In the genomic region with DNA sequence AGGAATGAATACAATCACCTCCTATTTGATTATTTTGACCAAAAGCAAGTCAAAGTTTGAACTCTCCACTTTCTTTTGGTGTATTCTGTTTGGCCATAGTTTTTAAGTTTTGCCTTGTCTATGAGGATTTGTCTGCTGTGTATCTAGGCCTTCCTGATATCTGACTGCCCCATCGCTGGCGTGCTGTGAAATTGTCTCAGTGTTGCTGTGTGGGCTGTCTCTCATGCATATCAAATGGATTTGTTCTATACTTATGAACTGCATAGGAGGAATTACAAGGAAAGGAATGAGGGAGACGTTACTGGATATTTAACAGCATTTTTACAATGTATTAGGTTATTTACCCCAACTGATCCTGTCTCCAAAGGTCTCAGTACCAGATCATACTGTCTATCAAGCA, we compare ENCODE assay signal across 23 mouse cellular contexts.
DNase-seq lines count a peak whose midpoint lies in the region; ATAC-seq and TF ChIP-seq lines count a peak whose summit lies in the region.
"Had no signal": no experiment of that assay in that cellular context is flagged by ENCODE, and none has a peak within 500 bp of the region (broad histone marks: within the 10 kb centered on the region; RNA-seq: fewer than 3 reads in every experiment).

No protein-coding gene starts in this region.

- WGBS in midbrain, embryonic 11.5 days: 75% methylated on average over 3 of the region's 3 CpGs
- 85% methylated on average over 3 of the region's 3 CpGs for WGBS in midbrain, embryonic 10.5 days

- no peak overlapping the region for H3K9ac ChIP-seq in midbrain, embryonic 11.5 days (ENCODE audit: low read length)

- H3K4me1 ChIP-seq in midbrain, embryonic 11.5 days (ENCODE audit: control insufficient read depth, insufficient read depth, low read length): no peaks in the 10 kb centered on the region
- peaks cover 2% of the 10 kb centered on the region; the same call in 1 of the 2 replicates for H3K4me1 ChIP-seq in midbrain, embryonic 10.5 days

- H3K27ac ChIP-seq in layer of hippocampus, adult 2 months: 0 out of 2 replicates have a peak overlapping the region, but pooled peaks have one; percentile 32
- H3K27ac ChIP-seq in midbrain, embryonic 11.5 days (ENCODE audit: low read depth, low read length): no peak overlapping the region
- H3K27ac ChIP-seq in midbrain, embryonic 10.5 days (replicated peaks): no peak overlapping the region

- TF ChIP-seq CTCF in layer of hippocampus, adult 2 months (conservative IDR thresholded peaks at IDR 0.05): no peak

- no peak for DNase-seq in frontal cortex, postnatal 36 days (ENCODE audit: low spot score in 2 of 2)
- DNase-seq in layer of hippocampus, adult 2 months (ENCODE audit: low spot score in 2 of 2): no peak
- DNase-seq in layer of hippocampus, postnatal 10 days (ENCODE audit: low spot score in 2 of 2): no peak
- peak; percentile 67 for DNase-seq in midbrain, embryonic 11.5 days (ENCODE audit: low spot score, missing footprints)
- DNase-seq in midbrain, embryonic 10.5 days (ENCODE audit: low spot score): no peak
- DNase-seq in brain, adult 2 months (ENCODE audit: low read depth, low spot score): peak; percentile 21
- no peak for DNase-seq in cerebellum, adult 11 months
- DNase-seq: adrenal gland, adult 2 months; adrenal gland, adult 8-10 months; adrenal gland, postnatal 10 days; adrenal gland, postnatal 14 days; adrenal gland, postnatal 25 days; adrenal gland, postnatal 36 days; B cell, adult 2 months; cerebellum, adult 11-12 months; cerebellum, adult 18-20 months; cerebellum, adult 2 months had no signal

- H3K9me3 ChIP-seq in midbrain, embryonic 11.5 days (ENCODE audit: control insufficient read depth, low read length): no peaks in the 10 kb centered on the region
- no peaks in the 10 kb centered on the region for H3K9me3 ChIP-seq in midbrain, embryonic 10.5 days (replicated peaks)

- no peaks in the 10 kb centered on the region for H3K27me3 ChIP-seq in midbrain, embryonic 11.5 days (ENCODE audit: control insufficient read depth, insufficient read depth, low read length)
- no peaks in the 10 kb centered on the region for H3K27me3 ChIP-seq in midbrain, embryonic 10.5 days (ENCODE audit: low read depth, poor library complexity, severe bottlenecking)
- H3K27me3 ChIP-seq: CH12.LX, Patski had no signal

- H3K4me2 ChIP-seq in midbrain, embryonic 11.5 days: no peak overlapping the region

- peak; percentile 72 for ATAC-seq in frontal cortex, adult (ENCODE audit: low TSS enrichment)
- ATAC-seq in midbrain, embryonic 11.5 days (ENCODE audit: low FRiP score): no peak
- ATAC-seq: activated CD4-positive, CD25-positive, alpha-beta regulatory T cell, adult 4 months; CD4-positive, CD25-positive, alpha-beta regulatory T cell, adult 4 months; Patski had no signal

- no peak overlapping the region for H3K4me3 ChIP-seq in layer of hippocampus, adult 2 months
- H3K4me3 ChIP-seq in midbrain, embryonic 11.5 days (ENCODE audit: low read depth, low read length): no peak overlapping the region
- no peak overlapping the region for H3K4me3 ChIP-seq in midbrain, embryonic 10.5 days

- H3K36me3 ChIP-seq in midbrain, embryonic 11.5 days (ENCODE audit: control insufficient read depth, insufficient read depth, low read length): no peaks in the 10 kb centered on the region
- H3K36me3 ChIP-seq in midbrain, embryonic 10.5 days: no peaks in the 10 kb centered on the region
- H3K36me3 ChIP-seq: G1E had no signal

Comparison
In these comparisons a context has a peak if more than half of its experiments do, and no peak if none do; other contexts are left out.
1. DNase-seq: peak in midbrain, embryonic 11.5 days (single experiment) and brain, adult 2 months (single experiment); none in frontal cortex, postnatal 36 days (0 of 2), layer of hippocampus, adult 2 months (0 of 2), layer of hippocampus, postnatal 10 days (0 of 2), midbrain, embryonic 10.5 days (single experiment) and cerebellum, adult 11 months (single experiment).